Mouse (Mus musculus): Measurements from ENCODE around the gene Tgfbr3. TPM values are rescaled to one million over a fixed set of nuclear protein-coding genes. Genes with fewer than 3 reads are reported as not detected.

Tgfbr3 gene
- total RNA-seq, 2 experiments from 2014 or later = 12.2 to 13.4 TPM

DNA sequence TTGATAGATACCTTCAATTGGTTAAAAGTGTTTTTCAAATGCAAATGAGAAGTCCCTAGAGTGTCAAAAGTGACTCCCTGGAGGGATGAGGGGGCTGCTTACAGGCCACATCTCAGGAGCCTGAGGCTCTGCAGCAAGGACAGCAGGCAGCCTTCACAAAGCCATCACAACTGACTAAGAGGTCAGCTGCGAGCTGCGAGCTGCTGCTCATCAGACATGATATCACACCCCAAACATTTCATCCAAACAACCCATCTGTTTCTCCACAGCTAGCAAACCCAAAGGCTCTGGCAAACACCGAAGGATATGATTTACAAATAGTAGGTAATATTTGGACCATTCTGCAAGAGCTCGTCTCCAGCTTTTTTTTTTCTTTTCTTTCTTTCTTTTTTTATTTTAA is 112.6 kb downstream of the Tgfbr3 start:
- no peak for DNase-seq (ENCODE audit: low spot score in 2 of 2)

DNA sequence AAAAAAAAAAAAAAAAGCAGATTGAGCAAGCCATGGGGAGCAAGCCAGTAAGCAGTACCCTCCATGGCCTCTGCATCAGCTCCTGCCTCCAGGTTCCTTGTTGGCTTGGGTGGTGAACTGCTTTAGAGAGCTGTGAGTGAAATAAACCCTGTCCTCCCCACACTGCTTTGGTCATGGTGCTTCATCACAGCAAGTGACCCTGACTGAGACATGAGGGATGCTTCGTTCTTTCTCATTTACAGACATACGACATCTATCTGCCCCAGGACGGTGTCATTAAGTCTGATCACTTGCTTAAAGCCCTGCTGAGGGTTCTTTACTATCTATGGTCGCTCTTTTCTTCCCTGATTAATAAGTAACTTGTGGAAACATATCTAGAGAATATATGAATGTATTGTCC is 113.2 kb downstream of the Tgfbr3 start:
- DNase-seq (ENCODE audit: low spot score in 2 of 2) = no peak

DNA sequence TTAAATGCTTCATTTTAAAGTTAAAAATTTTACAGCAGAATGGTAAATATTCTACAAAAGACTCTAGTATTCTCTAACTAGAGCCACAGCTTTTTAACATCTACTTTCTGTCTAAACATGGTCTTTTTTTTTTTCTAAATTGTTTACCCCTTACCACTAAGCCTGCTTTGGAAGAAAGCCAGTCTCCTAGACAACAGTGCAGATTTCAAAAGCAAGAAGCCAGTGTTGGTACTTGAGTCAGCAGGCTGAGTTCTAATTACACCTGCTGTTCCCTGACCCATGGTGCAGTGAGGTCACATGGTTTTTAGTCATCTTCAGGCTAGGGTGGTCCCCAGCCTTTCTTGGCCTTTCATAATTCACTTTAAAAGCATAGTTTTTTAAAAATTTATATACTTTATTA is 115.2 kb downstream of the Tgfbr3 start:
- no peak for DNase-seq (ENCODE audit: low spot score in 2 of 2)

DNA sequence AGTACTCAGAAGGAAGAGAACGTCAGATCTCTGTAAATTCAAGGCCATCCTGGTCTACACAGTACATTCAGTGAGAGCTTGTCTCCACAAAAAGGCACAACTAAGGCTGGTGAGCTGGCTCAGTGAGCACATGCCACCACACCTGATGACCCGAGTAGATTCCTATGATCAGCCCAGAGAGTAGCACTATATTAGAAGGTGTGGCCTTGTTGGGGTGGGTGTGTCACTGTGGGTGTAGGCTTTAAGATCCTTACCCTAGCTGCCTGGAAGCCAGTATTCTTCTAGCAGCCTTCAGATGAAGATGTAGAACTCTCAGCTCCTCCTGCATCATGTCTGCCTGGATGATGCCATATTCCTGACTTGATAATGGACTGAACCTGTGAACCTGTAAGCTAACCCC is 115.9 kb downstream of the Tgfbr3 start:
- DNase-seq (ENCODE audit: low spot score in 2 of 2) = no peak

DNA sequence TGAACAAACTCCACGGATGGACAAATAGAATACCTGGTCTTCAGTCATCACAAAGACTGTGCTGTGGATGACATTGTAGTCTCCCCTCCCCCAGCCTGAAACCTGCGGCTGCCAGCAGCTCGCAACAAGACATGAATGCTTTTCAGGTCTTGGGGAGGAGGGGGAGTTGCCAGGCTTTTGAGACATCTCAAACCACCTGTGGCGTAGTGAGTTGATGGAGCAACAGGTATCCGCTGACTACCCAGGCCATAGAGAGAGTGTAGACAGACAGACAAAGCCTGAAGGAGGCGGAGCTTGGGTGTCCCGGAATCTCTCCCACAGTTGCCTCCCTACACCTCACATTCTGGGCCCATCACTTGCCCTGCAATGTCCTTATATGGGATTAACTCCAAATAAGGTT is 117.6 kb downstream of the Tgfbr3 start:
- no peak for DNase-seq (ENCODE audit: low spot score in 2 of 2)

DNA sequence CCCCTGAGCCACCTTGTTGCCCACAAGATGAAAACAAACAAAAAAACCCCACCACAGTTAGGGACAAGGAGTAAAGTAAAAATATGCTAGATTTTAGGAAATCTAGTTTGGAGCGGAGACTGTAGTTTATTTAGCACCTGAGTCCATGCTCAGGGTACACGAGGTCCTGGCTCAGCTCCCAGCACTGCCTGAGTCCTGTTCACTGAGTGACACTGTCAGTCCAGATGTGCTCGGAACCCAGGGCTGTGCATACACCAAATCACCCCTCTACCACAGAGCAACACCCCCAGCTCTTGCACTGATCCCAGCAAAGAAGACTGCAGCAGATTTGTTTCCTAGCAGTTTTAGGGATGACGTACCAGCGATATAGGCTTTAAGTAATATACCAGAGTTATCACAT is 119.6 kb downstream of the Tgfbr3 start:
- DNase-seq (ENCODE audit: low spot score in 2 of 2) = no peak

DNA sequence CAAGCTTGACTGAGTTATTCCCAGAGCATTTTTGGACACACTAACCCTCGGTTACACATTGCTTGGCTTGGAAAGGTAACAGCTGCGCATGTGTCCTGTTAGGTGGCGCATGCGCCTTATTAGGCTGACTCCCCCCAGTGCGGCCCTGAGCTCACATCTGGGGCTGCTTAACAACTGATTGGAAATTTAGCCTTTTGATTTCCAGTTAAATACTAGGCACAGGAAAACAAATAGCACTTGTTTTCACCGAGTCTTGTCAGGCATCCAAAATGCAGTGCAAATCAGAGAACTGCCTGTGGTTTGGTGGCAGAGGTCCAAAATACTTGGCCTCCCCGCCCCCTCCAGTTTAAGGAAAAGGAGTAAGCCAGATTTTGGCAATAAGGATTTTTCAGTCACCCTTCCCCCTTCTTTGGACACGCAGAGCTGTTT is 121.5 kb downstream of the Tgfbr3 start:
- peak; percentile 52 to 68 for DNase-seq (ENCODE audit: low spot score in 2 of 2)

DNA sequence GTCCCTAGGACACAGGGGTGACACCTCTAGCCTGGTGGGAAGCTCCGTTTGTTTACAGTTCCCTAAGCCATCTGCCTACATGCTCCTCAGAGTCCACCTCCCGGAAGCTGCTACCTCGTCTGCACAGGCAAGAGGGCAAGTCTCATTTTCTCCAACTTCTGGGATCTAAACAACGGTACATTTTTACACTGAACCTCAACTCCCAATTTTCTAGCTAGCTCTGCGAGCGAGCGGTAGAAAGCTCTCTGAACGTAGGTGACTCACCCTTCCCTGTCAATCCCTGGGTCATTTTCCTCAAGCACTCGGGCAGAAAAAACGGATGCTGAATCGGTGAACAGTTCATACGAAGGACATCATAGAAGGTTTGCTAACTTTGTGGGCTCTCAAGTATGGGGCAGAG is 122.1 kb downstream of the Tgfbr3 start:
- no peak for DNase-seq (ENCODE audit: low spot score in 2 of 2)

DNA sequence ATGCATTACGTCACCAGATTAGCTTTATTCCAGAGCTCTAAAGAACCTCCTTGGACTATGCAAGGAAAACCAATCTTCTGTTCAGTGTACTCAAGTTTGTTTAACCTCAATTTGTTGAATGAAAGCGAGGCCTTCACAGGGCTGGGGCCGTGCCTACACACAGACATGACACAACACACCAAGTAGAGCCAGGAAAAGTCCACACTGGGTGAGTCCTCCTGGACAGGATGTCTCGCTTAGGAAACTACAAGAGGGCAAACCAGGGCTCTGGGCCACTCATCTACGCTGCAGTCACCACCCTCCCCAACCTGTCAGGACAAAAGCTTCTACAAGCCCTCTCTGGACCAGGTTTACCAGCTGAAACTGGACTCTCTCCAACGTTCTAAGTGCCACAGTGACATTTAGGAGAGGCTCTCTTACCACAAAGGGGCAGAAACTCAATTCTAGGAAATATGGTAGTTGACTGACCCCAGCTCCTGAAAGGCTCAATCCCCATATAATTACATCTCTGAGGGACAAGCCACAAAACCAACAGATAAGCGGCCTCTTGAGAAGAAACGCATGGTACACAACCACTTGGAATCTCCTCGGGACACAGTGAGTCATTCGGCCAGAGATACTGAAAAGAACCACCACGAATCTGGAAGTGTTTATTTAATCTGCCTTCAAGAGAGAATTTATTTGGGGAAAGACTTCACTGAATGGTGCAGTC is 122.6 kb downstream of the Tgfbr3 start:
- no peak for DNase-seq (ENCODE audit: low spot score in 2 of 2)

DNA sequence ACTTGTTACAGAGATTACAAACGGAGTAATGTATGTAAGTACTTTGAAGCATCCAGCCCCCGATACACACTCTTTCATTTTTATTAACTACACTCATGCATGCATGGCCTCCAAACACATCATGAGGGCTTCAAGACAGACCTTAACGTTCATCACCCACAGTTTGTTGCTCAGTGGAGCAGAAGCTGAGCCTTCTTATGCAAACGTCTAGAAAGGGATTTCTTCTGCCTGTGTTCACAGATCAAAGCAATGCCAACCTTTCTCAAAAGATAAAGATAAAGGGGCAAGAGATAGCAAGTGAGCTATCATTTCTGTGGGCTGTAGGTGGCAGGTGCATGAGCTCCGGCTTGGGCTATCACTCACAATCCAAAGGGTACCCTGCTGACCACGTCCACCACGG is 123.7 kb downstream of the Tgfbr3 start:
- no peak for DNase-seq (ENCODE audit: low spot score in 2 of 2)

DNA sequence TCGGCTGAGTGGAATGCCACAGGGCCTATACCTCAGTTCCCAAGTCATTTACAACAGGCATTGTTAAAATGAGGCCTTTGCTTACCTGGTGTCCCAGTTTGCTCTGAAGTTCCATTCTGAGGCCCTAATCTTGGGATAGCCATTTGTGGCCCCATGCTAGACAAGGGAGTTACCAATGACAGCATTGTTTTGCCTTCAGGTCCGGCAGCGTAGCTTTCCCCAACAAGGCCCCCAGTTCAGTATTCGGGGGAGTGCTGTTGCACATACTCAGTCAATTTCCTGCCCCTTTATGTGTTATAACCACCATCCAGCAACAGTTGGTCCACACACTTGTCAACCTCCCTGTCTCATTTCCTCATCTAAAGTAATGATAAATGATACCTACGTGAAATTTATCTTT is 124.2 kb downstream of the Tgfbr3 start:
- no peak for DNase-seq (ENCODE audit: low spot score in 2 of 2)

DNA sequence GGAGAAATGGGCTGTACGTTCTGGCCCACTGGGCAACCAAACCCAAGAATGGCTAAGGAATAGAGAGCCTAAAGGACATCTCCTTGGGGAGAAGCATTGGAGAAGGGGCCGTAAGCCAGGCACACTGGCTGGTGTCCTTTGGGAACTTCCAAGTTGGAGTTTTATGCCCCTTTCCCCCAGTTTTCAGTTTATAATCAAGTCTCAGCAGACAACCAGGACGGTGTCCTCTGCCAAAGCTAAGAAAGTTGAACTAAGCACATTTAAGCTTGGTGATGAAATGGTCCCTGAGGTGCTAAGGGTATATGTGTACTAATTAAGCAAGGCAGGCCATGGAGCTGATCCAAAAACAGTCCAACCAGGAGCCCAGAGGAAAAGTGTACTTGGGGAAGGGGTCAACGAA is 124.6 kb downstream of the Tgfbr3 start:
- DNase-seq (ENCODE audit: low spot score in 2 of 2) = no peak

DNA sequence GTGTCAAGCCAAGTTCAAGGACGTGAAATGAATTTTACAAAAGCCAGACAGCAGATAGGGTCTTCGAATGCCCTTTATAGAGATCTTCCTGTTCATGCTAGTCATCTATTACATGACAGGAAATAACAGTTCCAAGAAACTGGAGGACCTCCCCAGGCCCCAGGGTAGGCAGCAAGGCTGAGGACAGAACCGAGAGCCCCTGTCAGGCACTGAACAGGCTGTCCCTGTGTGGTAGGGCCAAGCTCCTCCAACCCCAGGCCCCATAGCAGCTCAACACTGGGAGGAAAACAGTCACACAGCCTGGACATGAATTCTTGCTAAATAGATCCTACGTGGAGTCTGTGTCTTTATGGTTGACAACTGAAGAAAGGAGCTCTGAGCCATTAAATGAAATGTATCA is 125.3 kb downstream of the Tgfbr3 start:
- DNase-seq (ENCODE audit: low spot score in 2 of 2) = no peak

DNA sequence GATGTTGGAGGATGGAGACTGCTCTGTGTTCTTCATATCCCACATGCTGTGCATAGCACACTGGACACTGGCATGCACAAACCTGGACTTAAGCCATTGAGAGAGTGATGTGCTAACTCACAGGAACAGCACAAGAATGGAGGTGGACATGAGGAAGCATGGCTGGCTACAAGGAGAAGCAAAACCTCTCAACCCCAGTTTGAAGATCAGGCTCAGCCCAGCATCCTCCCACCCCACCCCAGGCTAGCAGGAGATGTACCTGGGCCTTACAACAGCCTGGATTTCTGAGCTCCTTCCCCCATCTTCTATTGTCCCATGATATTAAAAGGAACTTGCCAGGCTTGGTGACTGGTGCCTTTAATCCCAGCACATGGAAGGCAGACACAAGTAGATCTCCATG is 126.1 kb downstream of the Tgfbr3 start:
- no peak for DNase-seq (ENCODE audit: low spot score in 2 of 2)

DNA sequence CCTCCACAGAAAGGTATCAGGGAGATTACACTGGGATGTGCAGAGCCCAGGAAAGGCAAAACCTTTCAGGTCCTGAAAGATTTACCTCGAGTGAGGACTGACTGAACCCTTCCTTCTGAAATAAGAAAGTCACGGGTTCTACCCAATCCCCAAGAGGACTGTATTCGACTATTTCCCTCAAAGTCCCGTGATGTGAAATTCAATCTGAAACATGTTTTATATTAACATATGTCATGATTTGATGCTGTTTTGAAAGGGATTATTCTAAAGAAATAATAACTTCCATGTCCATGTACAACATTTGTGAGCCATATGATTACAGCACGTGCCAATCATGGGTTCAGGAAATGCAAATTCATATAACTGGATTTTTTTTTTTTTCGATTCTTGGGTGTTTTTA is 126.6 kb downstream of the Tgfbr3 start:
- no peak for DNase-seq (ENCODE audit: low spot score in 2 of 2)

DNA sequence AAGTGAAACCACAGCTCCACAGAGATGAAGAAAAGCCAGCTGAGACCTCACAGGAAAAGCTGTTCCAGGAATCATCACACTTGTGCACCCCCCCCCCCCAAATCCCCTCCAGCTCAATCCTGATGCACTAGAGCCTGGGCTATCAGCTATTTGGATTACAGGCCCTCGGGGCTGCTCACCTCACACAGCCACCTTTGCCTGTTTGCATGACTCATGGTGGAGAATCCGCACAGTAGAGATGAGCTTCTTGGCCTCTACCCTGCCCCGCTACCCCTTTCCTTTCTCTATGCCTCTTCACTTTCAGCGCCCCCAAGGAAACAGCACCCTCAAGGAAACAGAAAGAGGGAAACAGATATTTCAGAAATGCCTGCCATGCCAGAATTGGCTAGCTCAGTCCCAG is 127.1 kb downstream of the Tgfbr3 start:
- DNase-seq (ENCODE audit: low spot score in 2 of 2) = no peak

DNA sequence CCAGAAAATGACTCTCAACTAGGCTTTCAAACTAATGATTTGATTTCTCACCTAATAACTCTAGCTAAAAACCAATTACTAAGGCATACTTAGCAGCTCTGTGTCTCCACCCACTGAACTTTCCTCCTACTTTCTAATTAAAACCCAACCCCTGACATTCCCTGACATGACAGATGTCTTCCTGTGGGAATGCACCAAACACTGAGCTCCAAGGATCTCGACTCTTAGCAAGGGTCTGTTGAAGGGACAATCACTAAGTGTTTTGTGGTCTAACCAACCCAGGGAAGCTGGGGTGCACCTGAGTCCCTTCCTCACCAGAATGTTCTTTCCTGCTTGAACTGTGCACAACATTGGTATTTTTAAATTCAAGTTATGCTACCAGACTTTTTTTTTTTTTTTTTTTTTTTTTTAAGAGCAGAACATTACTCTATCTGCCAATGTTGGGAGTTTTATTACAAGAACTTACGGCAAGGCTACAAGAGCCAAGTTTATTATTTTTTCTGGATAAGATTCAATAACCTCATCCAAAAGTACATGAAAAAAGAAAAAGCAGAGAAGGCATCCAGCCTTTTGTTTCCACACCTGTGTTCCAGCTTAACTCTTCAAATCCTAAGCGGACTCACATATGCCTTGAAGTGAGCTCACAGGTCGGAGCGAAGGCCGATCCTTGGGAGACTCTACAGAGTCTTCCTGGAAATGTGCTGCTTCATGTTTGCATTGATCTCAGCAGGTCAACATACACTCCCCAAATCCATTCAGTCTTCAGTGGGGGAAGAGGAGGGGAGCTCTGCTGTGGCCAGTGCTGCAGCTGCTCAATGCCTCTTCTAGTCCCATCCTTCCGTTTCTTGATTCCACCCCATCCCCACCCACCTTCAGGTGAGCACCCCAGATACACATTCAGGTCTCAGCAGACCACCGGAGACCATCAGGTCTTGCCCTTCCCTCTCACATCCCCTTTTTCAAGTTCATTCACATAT is 129.2 kb downstream of the Tgfbr3 start:
- no peak for DNase-seq (ENCODE audit: low spot score in 2 of 2)

DNA sequence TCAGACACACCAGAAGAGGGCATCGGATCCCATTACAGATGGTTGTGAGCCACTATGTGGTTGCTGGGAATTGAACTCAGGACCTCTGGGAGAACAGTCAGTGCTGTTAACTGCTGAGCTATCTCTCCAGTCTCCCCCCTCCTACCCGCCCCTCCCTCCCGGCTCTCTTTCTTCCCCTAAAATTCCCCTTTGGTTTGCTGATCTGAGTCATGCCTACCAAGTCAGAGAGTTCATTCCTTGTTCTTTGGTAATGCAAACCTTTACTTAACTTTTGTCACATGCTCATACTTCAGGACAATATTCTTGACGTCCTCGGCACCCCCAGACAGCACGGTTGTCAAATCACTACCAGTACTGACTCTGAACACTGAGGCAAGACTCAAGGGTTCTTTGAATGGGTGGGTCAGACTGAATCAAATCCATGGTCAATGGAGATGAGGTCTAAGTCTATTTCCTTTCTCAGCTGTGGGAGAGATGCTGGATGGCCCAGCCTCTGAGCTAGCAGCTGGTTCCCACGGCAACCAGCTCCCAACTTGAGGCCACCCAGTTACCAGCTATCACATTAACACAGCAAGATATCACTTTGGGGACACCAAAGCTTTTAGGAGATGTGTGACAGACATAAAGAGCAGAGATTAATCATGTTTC is 130.8 kb downstream of the Tgfbr3 start:
- DNase-seq (ENCODE audit: low spot score in 2 of 2) = no peak

DNA sequence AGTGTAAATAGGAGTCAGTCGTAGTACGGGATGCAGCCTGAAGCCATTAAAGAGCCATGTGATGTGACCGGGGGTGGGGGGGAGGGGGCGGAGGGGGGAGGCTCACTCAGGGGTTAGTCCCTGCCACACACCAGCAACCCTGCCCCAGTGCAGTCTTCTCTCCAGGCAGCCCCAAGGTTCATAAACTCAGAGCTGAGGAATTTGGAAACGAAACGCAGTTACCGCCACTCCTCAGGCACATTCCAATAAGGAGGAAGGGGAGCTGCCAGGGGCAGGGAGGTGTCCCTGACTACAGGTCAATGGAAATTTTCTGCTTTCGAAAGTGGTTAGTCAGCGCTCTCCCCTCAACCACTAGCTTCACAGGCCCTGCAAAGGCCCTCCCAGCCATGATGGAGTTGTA is 132.0 kb downstream of the Tgfbr3 start:
- no peak for DNase-seq (ENCODE audit: low spot score in 2 of 2)

DNA sequence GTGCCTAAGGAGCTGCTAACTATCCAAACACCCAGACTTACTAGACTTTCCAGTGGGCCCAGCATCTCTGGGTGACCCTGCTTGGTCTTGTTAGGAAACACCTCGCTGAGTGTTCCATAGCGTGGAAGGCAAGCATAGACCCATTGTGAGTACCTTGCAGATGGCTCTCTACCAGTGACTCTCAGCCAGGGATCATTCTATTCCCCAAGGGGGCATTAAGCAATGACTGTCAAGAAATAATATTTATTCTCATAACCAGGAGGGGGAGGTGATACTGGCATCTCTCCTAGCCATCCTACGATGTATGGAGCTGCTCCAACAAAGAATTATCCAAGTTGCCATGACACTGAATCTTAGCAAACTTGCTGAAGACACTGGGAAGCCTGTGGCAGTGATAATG is 133.3 kb downstream of the Tgfbr3 start:
- DNase-seq (ENCODE audit: low spot score in 2 of 2) = no peak

DNA sequence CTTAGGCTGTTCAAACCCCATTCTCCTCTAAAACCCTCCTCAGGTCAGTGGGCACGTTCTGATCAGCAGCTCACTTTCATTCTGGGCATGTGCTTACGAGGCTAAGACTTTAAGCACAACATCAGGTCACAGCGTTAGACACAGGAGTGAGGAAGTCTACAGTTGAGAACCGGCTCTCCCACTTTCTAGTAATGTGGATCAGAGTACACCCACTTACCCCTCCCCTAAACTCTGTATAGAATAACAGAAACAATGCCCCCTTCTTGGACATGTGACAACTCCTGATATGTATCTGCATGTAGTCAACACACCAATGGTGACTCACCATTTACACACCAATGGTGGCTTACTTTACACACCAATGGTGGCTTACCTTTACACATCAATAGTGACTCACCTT is 136.4 kb downstream of the Tgfbr3 start:
- no peak for DNase-seq (ENCODE audit: low spot score in 2 of 2)

DNA sequence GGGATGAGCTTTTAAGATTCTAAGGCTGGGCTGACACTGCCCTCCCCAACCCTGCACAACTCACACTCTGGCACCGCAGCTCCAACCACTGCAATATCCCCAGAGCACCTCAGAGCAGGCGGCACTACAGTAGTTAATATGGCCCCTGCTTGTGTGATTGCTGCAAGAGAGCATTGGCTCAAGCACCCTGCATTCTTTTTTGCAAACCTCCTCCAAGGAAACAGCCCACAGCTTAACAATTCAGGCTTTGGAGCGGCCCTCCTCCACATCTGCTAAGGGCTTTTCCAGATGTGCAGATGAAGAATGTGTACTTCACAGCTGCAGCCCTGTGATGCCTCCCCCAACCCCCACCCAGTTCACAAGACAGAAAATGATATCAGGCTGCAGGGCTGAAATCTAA is 138.1 kb downstream of the Tgfbr3 start:
- no peak for DNase-seq (ENCODE audit: low spot score in 2 of 2)
